Mouse (Mus musculus) mouse trophoblast stem cell (cell line): ENCODE data around the gene Disc1.

Experiments
- in situ Hi-C, 2 experiments: fragments of 300-500 bp; cut with MseI, MboI; formaldehyde crosslinking; loops; 2 replicates in 1 of 2; 3 replicates in 1 of 2; pipeline ENCODE4 v1.15.1; 2025

Gene Disc1

DNA sequence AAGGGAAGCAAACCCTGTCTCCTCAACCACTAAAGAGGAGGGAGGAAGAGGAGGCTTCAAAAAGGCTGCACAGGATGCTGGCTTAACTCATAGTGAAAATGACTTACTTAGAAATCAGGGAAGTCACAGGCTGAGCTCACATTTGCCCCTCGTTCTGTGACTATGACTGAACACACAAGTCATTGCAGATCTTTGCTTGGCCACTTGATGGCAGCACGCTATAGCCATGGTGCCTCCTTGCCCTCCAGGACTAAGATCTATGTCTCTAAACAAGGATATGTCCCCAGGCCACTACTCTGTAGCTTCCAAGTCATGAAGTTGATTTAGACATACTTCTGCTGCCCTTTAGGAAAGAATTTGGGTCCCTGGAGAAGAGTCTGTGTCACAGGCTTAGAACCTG is 62.6 kb downstream of the Disc1 start:
- in situ Hi-C loops = no loop called here

GRCm38 (mm10) chr8:125126482-125126881 is 72.5 kb downstream of the Disc1 start:
- in situ Hi-C loops = no loop called here

DNA sequence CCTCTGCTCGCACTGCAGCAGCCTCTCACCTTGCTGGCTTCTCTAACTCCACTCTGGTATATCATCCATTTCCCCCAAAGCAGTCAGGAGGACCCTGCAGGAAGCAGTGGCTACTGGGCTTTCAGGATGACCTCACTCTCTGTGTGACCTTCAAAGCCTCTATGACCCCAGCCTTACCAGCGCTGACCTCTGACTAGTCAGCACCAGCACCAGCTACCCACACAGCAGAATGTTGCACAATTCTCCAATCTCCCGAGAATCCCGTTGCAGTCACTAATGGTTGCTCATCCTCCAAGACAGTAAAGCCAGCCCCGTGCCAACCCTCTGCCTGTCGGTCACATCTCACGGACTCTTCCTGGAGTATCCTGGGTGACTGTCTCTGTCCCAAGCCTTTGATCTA is 73.6 kb downstream of the Disc1 start:
- in situ Hi-C loops = no loop called here

- in situ Hi-C loops = no loop called here
Measured at GRCm38 (mm10) chr8:125128305-125128704, 74.3 kb downstream of the Disc1 start.

GRCm38 (mm10) chr8:125130835-125131234 is 76.8 kb downstream of the Disc1 start:
- in situ Hi-C loops = no loop called here

GRCm38 (mm10) chr8:125131265-125131664 is 77.3 kb downstream of the Disc1 start:
- in situ Hi-C loops = no loop called here

DNA sequence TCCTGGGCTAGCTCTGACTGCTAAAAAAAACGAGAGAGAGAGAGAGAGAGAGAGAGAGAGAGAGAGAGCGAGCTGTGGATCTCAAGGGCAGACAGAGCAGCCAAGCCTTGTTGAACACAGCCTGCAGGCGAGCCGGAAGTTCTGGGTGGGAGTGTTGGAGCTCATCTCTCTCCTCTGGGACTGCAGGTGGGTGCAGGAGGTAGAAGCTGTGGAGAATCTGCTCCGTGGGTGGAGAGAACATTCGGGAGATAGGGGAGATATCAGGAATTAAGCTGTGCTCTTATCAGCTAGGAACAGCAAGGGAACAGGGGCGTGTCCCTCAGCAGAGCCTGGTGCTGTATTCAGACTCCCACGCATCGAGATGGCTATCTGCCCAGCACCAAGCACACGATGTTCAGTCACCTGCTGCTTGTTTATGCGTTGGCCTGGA is 79.7 kb downstream of the Disc1 start:
- in situ Hi-C loops = no loop called here

DNA sequence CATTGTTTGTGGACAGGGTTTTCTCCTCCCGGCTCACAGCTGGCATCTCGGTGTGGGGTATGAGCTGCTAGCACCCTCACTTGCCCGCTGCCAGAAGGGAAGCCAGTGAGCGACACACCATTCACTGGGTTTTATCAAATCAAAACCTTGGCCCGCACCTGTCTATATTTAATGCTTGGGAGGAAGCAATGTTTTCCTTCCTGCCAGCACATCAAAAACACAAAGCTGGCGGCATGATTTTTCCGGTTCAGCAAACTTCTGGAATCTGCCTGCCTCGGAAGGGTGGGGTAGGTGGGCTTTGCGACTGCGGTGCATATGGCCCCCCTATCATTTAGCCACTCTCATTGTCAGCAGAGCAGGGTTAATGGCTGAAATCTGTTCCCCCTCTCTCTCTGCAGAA is 80.9 kb downstream of the Disc1 start:
- in situ Hi-C loops = no loop called here

DNA sequence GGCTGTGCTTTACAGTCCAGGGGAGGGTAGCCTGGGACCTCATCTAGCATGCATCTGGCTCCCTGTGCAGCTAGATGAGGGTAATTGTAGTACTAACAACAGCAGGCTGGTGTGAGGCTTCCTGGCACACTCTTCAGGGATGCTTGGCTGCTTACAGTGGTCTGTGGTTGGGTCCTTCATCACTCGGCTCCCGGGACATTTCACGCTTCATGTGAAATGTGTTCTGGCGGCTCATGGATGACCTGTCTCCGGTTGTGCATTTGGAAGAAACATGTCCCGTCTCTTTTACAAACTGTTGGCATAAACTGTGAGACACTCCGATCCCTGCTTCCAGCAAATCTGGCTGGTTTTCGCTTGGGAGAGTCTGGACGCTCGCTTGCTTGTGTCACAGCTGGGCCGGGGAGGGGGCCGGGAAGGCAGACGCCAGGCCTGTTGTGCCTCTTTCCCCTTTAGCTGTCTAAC is 85.7 kb downstream of the Disc1 start:
- in situ Hi-C loops = no loop called here

DNA sequence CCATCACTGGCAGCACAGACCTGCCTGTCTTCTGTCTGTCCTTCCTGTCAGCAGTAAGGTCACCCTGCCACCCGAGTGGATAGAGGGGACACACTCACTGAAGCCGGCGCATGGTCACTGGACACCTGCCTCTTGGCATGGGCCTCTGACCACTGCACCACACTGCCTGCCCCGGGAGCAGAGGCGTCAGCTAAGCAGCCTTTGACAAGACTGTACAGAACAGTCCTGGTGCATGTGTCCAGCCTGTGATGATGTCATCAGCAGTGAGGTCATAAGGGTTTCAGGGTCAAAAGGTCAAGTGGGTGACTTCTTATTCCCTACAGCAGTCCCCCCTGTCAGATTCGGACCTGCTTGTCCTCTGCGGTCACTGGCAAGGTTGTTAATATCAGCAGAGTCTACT is 87.0 kb downstream of the Disc1 start:
- in situ Hi-C loops = no loop called here

DNA sequence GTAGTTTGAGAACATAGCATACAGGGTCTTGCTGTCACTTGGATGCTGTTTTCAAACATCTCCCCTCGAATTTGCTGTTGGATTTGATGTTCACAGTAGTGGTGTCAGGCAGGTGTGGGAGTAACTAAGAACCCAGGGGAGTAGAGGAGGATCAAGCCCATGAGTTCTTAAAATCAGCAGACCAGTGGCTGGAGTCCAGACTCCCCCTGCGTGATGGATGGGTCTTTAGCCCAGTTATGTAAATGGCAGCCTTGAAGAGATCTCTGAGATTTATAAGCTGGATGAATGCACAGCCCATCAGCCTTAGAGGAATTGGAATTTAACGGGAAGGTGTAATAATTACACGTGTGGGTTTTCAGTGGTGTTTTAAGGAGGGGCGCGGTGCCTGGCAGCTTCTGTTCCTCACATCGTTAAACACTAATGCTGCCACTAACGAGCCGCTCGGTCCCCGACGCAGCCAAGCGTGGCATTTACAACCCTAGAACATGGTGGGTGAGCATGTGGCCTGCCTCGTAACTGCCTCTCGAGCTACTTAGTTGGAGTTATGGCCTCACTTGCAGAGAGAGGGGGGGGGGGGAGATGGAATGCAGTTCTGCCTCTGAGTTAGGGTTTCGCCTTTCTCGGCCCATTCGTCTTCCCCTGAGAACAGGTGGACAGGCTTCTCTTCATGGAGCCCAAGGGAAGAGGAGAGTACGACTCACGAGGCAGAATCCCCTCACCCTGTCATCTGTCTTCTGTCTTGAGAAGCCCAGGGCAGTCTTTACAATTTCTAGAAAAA is 103.1 kb downstream of the Disc1 start:
- in situ Hi-C loops = no loop called here

- in situ Hi-C loops = no loop called here
Measured at GRCm38 (mm10) chr8:125157641-125158005, 103.6 kb downstream of the Disc1 start.

DNA sequence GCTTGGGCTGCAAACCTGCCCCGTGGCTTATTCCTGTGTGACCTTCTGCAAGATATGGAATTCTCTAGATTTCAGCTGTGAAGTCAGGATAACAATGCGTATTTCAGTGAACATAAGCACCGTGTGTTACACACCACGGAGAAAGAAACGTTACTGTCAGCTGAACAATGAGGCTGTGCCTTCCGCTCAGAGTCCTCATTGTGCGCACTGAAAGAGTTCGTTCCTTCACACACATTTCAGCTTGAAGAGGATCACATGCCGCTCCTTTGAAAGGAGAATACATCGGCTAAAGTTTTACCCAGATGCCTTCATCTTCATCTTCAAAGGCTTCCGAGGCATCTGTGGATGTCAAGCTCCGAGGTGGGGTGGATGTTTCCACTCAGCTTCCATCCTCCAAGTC is 105.4 kb downstream of the Disc1 start:
- in situ Hi-C loops = no loop called here

GRCm38 (mm10) chr8:125163491-125163890 is 109.5 kb downstream of the Disc1 start:
- in situ Hi-C loops = loop anchor here in 1 of 2 experiments (10.0 kb wide), 1 partner anchor 99 kb away; no protein-coding TSS in a partner anchor

DNA sequence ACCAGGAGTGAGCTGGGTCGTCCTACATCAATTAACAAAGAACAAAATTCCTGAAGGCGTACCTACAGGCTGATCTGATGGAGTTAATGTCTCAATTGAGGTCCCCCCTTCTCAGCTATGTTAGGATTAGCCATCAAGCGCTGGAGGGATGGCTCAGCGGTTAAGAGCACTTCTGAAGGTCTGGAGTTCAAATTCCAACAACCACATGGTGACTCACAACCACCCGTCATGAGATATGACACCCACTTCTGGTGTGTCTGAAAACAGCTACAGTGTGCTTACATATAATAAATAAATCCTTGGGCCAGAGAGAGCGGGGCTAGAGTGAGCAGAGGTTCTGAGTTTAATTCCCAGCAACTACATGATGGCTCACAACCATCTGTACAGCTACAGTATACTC is 109.9 kb downstream of the Disc1 start:
- in situ Hi-C loops = loop anchor here in 1 of 2 experiments (10.0 kb wide), 1 partner anchor 99 kb away; no protein-coding TSS in a partner anchor

- in situ Hi-C loops = loop anchor here in 1 of 2 experiments (10.0 kb wide), 1 partner anchor 101 kb away; no protein-coding TSS in a partner anchor
Measured at GRCm38 (mm10) chr8:125165505-125166446, 111.8 kb downstream of the Disc1 start.

DNA sequence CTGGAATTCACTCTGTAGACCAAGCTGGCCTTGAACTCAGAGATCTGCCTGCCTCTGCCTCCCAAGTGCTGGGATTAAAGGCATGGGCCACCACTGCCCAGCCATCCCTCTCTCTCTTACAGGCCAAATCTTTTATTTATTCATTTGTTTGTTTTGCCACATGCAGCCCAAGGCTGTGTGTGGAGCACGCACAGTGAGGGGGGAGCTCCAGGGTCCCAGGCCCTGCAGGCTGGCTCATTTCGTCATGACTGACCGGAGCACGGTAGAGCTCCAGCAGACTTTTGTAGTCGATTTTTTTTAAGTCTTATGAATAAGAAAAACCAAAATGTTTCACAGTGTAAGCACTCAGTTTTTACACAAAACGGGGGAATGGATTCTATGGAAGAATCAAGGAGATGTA is 112.5 kb downstream of the Disc1 start:
- in situ Hi-C loops = loop anchor here in 1 of 2 experiments (10.0 kb wide), 1 partner anchor 102 kb away; no protein-coding TSS in a partner anchor

DNA sequence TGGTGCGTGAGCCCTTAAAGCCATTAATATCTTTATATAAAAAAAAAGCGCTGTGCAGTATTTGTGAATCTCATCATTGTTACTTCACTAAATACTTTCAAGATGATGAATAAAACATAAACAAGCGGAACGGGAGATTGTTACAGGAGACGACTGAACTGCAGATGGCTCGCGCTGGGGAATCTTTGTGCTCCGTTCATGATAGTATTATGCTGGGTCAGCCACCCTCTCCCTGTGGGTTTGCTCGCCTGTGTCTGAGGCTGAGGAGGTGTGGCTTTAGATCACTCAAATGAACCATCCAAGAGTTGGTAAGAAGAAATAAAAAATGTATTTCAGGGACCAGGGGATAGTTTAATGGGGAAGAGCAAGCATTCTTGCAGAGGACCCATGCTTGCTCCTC is 113.0 kb downstream of the Disc1 start:
- in situ Hi-C loops = loop anchor here in 1 of 2 experiments (10.0 kb wide), 1 partner anchor 102 kb away; no protein-coding TSS in a partner anchor

DNA sequence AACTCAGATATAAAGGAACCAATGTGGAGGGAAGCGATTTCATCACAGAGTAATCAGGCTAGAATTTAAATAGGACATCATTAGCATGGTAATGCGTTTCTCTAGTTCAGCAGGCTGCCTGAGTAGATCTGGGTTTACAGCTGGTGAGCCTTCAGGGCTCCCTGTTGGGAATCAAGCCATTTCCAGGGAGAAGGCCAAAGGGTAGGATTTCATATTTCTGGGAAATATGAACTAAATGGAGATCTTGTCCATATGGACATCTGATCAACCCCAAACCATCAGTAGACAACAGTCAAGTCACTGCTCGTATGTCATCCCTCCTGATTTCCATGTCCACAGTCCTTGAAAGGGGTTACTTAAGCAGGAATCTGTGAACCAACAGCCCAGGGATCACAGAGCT is 115.6 kb downstream of the Disc1 start:
- in situ Hi-C loops = loop anchor here in 1 of 2 experiments (10.0 kb wide), 1 partner anchor 105 kb away; no protein-coding TSS in a partner anchor

- in situ Hi-C loops = no loop called here
Measured at GRCm38 (mm10) chr8:125171531-125171930, 117.5 kb downstream of the Disc1 start.

DNA sequence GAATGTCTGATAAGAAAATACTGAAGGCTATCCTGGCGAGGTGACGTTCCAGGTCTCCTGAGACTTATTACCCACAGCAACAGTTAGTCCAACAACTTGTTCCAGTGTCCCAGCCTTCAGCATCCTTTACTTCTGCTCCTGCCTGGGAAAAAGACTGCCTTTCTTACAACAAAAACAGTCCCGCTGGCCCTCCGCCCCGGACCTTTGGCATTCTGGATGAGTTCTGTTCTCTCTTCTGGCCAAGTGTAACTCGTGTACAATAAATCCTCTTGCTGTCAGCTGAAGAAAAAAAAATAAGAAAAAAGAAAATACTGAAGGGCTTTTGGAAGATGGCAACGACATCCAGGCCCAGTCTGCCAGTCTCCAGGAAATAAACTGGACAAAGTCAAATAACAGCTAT is 120.2 kb downstream of the Disc1 start:
- in situ Hi-C loops = no loop called here

GRCm38 (mm10) chr8:125174851-125175250 is 120.9 kb downstream of the Disc1 start:
- in situ Hi-C loops = no loop called here
